Mouse (Mus musculus) CD4-positive naive resting alpha-beta T cell, adult 57 days (primary cell): ENCODE data around the gene Insig2. TPM values are rescaled to one million over a fixed set of nuclear protein-coding genes. Genes with fewer than 3 reads are reported as not detected.

Experiments used
- total RNA-seq: library from RNA; stranded (reverse); gene quantifications from one replicate; pipeline ENCODE4 v1.2.4, GENCODE M21; 2023

The Insig2 gene
- 20.6 TPM for total RNA-seq

GRCm38 (mm10) chr1:121332485-121332884 lies at the start of gene Insig2:
Gene Insig2 (minus strand): TSS chr1:121332589.

Other genes starting within 250 kb of the Insig2 start
- gene Ccdc93, start 98.5 kb upstream of the Insig2 start, total RNA-seq, result 36.5 TPM
- not detected for gene Htr5b, start 195.9 kb upstream of the Insig2 start, total RNA-seq
- 76.0 TPM for gene Ddx18, start 235.4 kb upstream of the Insig2 start, total RNA-seq